Mouse (Mus musculus) testis, adult 2 months (tissue): ENCODE measurements around the gene Pear1.

Experiments
- CTCF ChIP-seq: fragments of 200-500 bp; IDR thresholded peaks from 2 replicates; pipeline ENCODE4 v1.5.1; 2012; ENCODE audit warnings: low read depth, mild to moderate bottlenecking, inconsistent platforms, low read length, moderate library complexity; ENCODE audit not compliant: control insufficient read depth, insufficient read depth, insufficient replicate concordance
- POLR2A ChIP-seq: fragments of 200-500 bp; IDR thresholded peaks from 2 replicates; pipeline ENCODE4 v1.6.1; 2012; ENCODE audit warnings: low read depth, mild to moderate bottlenecking, inconsistent platforms, low read length, moderate library complexity; ENCODE audit not compliant: control insufficient read depth

GRCm38 (mm10) chr3:87818226-87818625 lies 5.9 kb downstream of the Pear1 start:
- TF ChIP-seq CTCF (no peak), POLR2A (0 out of 2 replicates have a peak, but pooled peaks have one; percentile 28)
